Mouse (Mus musculus) thymus, postnatal 10 days (tissue): ENCODE data around the gene Hist1h1d.
A peak's percentile ranks its signal among the peaks of the same experiment; 100 is the strongest.
"Not testable (repeated sequence)": the region's sequence is repeated elsewhere in the genome, so short reads cannot be mapped to it uniquely, and the experiment has no call there.

Experiments
- DNase-seq, 2 experiments: peaks; one replicate each; pipeline ENCODE4 v3.0.0; 2021; ENCODE audit warnings: low spot score in 2 of 2

Hist1h1d gene

GRCm38 (mm10) chr13:23546694-23547093, 6.4 kb upstream of the Hist1h1d start:
- no peak for DNase-seq

DNA sequence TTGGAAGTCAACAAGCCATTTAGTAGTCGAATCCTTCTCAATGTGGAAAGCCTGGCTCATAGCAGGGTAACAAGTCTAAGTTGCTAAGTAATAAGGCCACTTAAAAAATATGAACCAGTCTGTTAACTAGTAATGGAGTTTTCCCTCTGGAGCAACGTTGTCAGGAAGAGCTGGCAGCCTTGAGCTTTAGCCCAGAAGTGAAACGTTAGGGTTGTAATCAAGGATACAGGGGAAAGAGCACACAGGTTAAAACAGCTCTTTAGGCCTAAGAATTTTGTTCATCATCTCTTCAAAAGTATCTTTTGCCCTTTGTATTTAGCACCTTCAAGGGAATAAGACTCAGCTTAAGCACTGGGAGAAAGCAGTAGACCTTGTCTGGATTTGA, 2.3 kb upstream of the Hist1h1d start:
- no peak for DNase-seq

DNA sequence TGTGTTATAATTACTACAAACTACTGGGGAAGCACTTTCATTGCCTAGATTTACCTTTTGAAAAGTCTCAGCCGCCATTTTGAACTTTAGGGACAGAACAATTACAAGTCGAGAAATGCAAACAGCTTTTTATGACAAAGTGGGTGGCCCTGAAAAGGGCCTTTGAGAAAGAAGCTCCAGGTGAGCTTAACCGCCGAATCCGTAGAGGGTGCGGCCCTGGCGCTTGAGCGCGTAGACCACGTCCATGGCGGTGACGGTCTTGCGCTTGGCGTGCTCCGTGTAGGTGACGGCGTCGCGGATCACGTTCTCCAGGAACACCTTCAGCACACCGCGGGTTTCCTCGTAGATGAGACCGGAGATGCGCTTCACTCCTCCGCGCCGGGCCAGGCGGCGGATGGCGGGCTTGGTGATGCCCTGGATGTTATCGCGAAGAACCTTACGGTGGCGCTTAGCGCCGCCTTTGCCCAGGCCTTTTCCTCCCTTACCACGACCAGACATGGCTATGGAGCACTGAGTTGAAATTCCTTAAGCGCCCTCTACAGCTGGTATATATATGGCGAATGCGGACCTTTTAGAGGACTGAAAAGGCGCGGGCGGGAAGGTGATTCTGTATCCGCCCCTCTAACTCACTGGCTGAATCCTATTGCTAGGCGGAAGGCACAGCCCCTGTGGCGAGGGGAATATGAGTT, 1.8 kb upstream of the Hist1h1d start, which contains the start of gene Hist1h4f:
Gene Hist1h4f (minus strand): TSS at position 503 of the 689 bp plus-strand sequence.
- peak; percentile 86 to 89 for DNase-seq

GRCm38 (mm10) chr13:23551931-23552914, 839 bp upstream of the Hist1h1d start:
- DNase-seq, result no peak

DNA sequence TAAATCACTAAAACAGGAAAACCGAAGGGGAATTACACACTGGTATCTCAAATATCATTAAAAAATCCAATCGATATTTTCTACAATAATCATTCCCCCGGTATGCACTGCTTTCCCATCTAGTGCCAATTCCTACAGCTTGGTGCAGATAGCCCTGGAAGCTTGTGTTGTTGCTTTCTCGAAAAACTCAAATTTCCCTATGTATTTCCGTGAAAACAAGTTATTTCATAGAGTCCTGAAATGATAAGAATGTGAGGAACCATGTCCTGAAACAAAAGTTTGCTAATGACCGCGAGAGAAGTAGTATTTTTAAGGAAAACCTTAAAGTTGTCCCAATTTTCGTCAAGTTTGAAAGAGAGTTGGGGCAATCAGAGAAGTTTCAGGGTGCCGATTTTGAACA, 1.3 kb downstream of the Hist1h1d start:
- DNase-seq, result no peak

GRCm38 (mm10) chr13:23554925-23555838, 2.1 kb downstream of the Hist1h1d start:
- peak; percentile 93 to 94 for DNase-seq

GRCm38 (mm10) chr13:23555839-23556416, 2.9 kb downstream of the Hist1h1d start:
- DNase-seq, result peak; percentile 68 to 75

DNA sequence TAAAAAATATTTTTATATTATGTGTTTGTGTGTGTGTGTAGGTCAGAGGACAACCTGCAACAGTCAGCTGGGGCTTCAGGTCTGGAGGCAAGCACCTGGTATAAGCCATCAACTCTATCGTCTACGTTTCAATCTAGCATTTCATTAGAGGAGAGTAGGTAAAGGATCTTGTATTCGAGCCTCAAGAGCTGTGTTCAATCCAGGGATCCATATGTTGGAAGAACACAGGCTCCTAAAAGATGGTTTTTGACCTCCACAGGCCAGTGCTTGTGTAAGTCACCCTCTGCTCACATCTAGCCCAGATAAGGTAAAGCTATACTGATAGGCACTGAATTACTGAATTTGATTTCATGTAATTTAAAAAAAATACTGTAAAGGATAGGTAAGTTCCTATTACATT, 3.8 kb downstream of the Hist1h1d start:
- DNase-seq, result no peak

- DNase-seq, result not testable (repeated sequence)
These were observed 7.6 kb downstream of the Hist1h1d start for GRCm38 (mm10) chr13:23560699-23561098.

DNA sequence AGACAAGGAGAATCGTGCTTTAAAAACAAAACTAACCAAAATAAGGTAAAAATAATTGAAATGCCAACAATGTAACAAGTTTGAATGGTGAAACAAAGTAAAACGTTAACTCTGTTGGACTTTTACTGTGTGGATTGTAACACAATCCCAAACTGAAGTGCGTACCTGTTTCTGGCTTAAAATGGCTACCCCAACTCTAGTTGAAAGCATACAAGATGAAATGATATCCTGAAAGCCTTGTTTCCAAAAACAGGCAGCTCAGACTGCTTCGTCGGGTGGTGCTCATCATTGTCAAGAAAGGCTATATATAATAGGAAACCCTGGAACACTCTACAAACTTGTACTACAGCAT, 8.4 kb downstream of the Hist1h1d start:
- DNase-seq, result not testable (repeated sequence)

DNA sequence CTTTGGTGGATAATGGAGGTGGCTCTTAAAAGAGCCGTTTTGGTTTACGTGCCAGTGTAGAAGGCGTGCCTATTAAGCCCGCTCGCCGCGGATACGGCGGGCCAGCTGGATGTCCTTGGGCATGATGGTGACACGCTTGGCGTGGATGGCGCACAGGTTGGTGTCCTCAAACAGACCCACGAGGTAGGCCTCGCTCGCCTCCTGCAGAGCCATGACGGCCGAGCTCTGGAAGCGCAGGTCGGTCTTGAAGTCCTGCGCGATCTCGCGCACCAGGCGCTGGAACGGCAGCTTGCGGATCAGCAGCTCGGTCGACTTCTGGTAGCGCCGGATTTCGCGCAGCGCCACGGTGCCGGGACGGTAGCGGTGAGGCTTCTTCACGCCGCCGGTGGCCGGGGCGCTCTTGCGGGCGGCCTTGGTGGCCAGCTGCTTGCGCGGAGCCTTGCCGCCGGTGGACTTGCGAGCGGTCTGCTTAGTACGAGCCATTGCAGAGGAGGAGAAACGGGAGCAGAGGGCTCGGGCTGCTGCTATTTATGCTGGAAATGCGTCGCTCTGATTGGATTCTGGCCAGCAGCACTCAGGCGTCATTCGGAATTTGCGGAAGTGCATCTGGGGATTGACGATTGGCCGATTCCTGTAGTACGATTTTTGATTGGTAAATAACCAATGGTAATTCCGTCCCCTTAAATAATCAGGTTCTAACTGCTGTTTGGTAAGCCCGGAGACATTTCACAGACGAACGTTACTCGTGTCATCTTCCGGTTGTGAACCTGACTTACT, 9.0 kb downstream of the Hist1h1d start, which contains the start of gene Hist1h3e:
Gene Hist1h3e (minus strand): TSS at position 487 of the 777 bp plus-strand sequence.
- DNase-seq, result peak; percentile 89 to 90

- peak in 1 of 2 experiments; percentile 26 for DNase-seq
These were observed 9.8 kb downstream of the Hist1h1d start for GRCm38 (mm10) chr13:23562699-23563462.

DNA sequence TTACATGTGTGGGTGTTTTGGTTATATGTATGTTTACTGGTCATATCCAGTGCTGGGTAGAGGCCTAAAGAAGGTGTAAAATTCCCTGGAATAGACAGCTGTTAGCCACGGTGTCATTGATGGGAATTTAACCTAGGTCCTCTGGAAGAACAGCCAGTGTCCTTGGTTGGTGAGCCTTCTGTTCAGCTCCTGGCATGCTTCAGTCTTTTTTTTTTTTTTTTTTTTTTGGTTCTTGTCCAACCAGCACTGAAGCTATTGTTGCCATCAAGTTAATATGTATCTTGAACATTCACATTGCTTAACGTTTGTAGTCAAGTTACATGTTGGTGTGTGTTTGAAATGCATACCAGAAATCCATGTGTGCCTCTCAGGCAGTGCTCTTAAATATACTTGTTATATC, 11.4 kb downstream of the Hist1h1d start:
- DNase-seq, result no peak

GRCm38 (mm10) chr13:23570261-23571021, 17.4 kb downstream of the Hist1h1d start:
- not testable (repeated sequence) for DNase-seq

DNA sequence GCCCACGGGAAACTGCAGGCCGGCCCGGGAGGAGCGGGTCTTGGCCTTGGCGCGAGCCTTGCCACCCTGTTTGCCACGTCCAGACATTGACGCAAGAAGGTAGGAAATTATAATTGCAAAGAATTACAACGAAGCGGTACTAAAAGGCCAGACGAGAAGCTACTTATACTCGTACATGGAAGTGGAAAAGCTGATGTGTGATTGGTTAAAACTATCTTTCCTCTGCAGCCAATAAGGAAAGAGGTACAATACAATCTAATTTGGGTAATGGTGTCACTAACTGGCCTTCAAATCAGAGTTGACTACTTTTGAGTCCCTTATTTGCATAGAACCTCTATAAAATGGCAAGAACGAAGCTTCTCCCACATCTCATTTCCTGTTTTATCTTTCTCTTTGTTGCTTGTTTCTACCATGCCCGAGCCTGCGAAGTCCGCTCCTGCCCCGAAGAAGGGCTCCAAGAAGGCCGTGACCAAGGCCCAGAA, 18.0 kb downstream of the Hist1h1d start, which contains the start of the genes Hist1h2ae and Hist1h2bg:
Gene Hist1h2ae (minus strand): TSS at position 199 of the 482 bp plus-strand sequence.
Gene Hist1h2bg (plus strand): TSS at position 375 of the 482 bp plus-strand sequence.
- peak; percentile 76 to 78 for DNase-seq

GRCm38 (mm10) chr13:23571504-23572217, 18.6 kb downstream of the Hist1h1d start:
- DNase-seq, result not testable (repeated sequence)

GRCm38 (mm10) chr13:23572218-23573033, 19.4 kb downstream of the Hist1h1d start:
- DNase-seq, result no peak
